Mouse (Mus musculus) midbrain, embryonic 16.5 days (tissue): ENCODE results near the gene Mfsd4b1. TPM values are rescaled to one million over a fixed set of nuclear protein-coding genes. Genes with fewer than 3 reads are reported as not detected.
"Not testable (repeated sequence)": the region's sequence is repeated elsewhere in the genome, so short reads cannot be mapped to it uniquely, and the experiment has no call there.

Experiments
- ATAC-seq: fragments of 200-750 bp; cut with Nextera tagmentation; 2 replicates; pipeline ENCODE4 v1.8.0; 2017; ENCODE audit warnings: moderate TSS enrichment
- H3K27ac ChIP-seq: fragments of 300-500 bp; sonication (generic); 2 replicates; pipeline ENCODE4 v1.5.1; 2014; ENCODE audit warnings: mild to moderate bottlenecking, low read length, mixed read lengths
- H3K27me3 ChIP-seq: fragments of 300-500 bp; sonication (generic); 2 replicates; pipeline ENCODE4 v1.6.1; 2014; ENCODE audit warnings: low read depth, low read length, mixed read lengths; ENCODE audit not compliant: control insufficient read depth, insufficient read depth
- H3K36me3 ChIP-seq: fragments of 300-500 bp; sonication (generic); 2 replicates; pipeline ENCODE4 v1.6.1; 2014; ENCODE audit warnings: mild to moderate bottlenecking, low read length, moderate library complexity, mixed read lengths; ENCODE audit not compliant: control insufficient read depth, insufficient read depth
- H3K4me1 ChIP-seq: fragments of 300-500 bp; sonication (generic); 2 replicates; pipeline ENCODE4 v1.6.1; 2014; ENCODE audit warnings: mild to moderate bottlenecking, low read length, mixed read lengths; ENCODE audit not compliant: control insufficient read depth, insufficient read depth
- H3K4me2 ChIP-seq: fragments of 300-500 bp; sonication (generic); 2 replicates; pipeline ENCODE4 v1.6.1; 2014; ENCODE audit warnings: mild to moderate bottlenecking, low read length, mixed read lengths
- H3K4me3 ChIP-seq: fragments of 300-500 bp; sonication (generic); 2 replicates; pipeline ENCODE4 v1.5.1; 2014; ENCODE audit warnings: low read depth, mild to moderate bottlenecking, low read length, moderate library complexity, mixed read lengths
- H3K9ac ChIP-seq: fragments of 300-500 bp; sonication (generic); 2 replicates; pipeline ENCODE4 v1.6.1; 2014; ENCODE audit warnings: low read depth, low read length, mixed read lengths
- H3K9me3 ChIP-seq: fragments of 300-500 bp; sonication (generic); replicated peaks from 2 replicates; pipeline ENCODE4 v1.6.1; 2014; ENCODE audit warnings: mild to moderate bottlenecking, low read length, mixed read lengths; ENCODE audit not compliant: control insufficient read depth, poor library complexity, severe bottlenecking
- WGBS: fragments of 180-500 bp; shearing (Covaris S2); extraction: QIAGEN DNeasy Blood & Tissue Kit; methylation state at CpG from one replicate; pipeline ENCODE4 v1.1.7; 2014; 5-methylcytosine and 5-hydroxymethylcytosine counted together
- polyA plus RNA-seq: library from polyadenylated mRNA; unstranded; fragments of >200 nt; fragmentation: Nextera tagmentation; extraction: Ambion mirVana; gene quantifications from 2 replicates; pipeline ENCODE4 v1.2.1, GENCODE M21; 2015

Gene Mfsd4b1
- polyA plus RNA-seq, 1 experiment from 2014 or later: 0.72 TPM

DNA sequence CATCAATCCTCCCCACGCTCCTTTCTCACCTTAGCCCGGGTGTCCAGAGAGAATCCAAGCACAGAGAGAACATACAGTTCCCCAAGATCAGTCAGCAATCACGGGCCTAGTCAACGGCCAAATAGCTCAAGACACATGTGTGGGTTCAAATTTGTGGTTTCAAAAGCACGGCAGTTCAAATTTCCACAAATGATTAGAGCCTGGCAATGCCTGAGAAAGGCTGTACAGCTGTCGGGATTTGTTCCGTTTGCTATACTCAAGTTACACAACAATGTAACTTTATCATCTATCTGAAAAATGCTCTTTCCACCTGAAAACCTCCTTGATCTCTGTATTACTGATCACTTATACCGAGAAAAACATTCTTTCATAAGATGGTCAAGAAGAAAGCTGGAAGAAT is 492 bp upstream of the Mfsd4b1 start:
- peak overlapping the region; percentile 8; the same call in 1 of the 2 replicates for H3K9ac ChIP-seq
- H3K9me3 ChIP-seq: no peaks in the 10 kb centered on the region; the same call in 1 of the 2 replicates
- H3K27me3 ChIP-seq: peaks cover 4% of the 10 kb centered on the region
- no peak for ATAC-seq
- WGBS: 64% methylated on average over 8 of the region's 8 CpGs
- H3K4me1 ChIP-seq: peaks cover 10% of the 10 kb centered on the region
- H3K36me3 ChIP-seq: no peaks in the 10 kb centered on the region
- H3K27ac ChIP-seq: peak overlapping the region; percentile 93
- peak overlapping the region; percentile 71 for H3K4me3 ChIP-seq
- H3K4me2 ChIP-seq: peak overlapping the region; percentile 86

DNA sequence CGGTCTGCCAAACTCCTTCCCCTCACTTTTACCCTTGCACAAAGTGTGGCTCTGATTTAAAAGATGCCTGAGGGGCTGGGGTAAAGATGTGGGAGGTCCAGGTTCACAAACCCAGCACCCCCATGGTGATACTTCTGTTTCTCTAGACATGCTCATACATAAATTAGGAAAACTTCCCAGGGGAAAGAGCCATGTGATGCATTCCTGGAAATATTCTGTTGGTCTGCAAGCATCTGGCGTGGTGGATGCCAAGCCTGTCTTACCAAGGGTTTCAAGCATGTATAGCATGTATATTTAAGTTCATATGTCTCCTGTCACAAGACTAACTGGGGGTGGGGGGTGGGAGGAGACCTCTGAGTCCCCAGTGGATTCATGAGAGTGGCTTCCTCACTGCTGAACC is 4.7 kb downstream of the Mfsd4b1 start:
- no peak overlapping the region for H3K4me3 ChIP-seq
- peaks cover 7% of the 10 kb centered on the region for H3K4me1 ChIP-seq
- H3K27ac ChIP-seq: no peak overlapping the region
- no peaks in the 10 kb centered on the region for H3K9me3 ChIP-seq
- no peaks in the 10 kb centered on the region for H3K36me3 ChIP-seq
- no peak for ATAC-seq
- H3K9ac ChIP-seq: no peak overlapping the region
- H3K4me2 ChIP-seq: no peak overlapping the region
- H3K27me3 ChIP-seq: peaks cover 4% of the 10 kb centered on the region
- 72% methylated on average over 2 of the region's 2 CpGs for WGBS

DNA sequence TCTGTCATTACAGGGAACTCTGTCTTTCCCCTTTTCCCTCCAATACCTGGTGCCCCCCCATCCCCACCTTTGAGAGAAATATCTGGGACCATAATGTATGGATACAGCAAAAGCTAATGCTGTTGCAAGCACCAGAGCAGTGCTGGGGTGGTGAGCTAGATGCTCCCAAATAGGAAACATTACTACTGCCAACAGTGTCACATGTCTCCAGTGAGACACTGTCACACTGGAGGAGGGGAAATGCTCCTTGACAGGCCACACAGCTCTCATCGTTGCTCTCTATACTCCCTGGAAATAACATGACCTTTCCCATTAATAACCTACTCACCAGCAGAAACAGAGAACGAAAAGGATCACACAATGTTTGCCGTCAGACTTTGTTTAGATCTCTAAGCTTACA is 5.6 kb downstream of the Mfsd4b1 start:
- no peaks in the 10 kb centered on the region for H3K9me3 ChIP-seq
- WGBS: 70% methylated on average over 3 of the region's 3 CpGs
- no peak overlapping the region for H3K9ac ChIP-seq
- no peak overlapping the region for H3K4me3 ChIP-seq
- no peak overlapping the region for H3K4me2 ChIP-seq
- H3K27me3 ChIP-seq: peaks cover 4% of the 10 kb centered on the region
- H3K36me3 ChIP-seq: no peaks in the 10 kb centered on the region
- peaks cover 5% of the 10 kb centered on the region; the same call in 1 of the 2 replicates for H3K4me1 ChIP-seq
- ATAC-seq: no peak
- no peak overlapping the region for H3K27ac ChIP-seq

DNA sequence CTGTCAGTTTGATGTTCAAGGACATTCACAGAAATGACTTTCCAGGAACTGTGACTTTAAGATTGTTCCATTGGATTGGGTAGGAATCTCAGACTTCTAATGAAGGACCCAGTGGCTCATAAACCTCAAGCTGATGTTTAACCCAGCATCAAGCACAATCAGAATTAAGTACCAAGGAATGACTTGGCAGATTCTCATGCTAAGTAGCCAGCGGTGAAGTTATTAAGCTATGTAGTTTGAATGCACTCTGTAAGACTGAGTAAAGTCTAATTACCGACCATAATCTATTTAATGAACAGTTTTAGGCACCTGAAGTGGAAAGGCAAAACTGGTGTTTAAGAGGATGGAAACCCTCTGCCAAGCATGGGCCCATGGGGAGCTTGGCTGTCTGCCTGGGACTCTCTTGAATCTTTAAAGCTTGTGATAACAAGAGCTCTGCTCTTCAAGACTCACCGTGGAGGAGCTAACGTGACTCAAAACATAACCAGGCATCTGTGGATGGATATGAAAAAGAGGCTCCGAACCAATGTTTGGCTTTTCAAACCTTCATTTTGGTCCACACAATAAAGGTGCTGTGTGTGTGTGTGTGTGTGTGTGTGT is 6.7 kb downstream of the Mfsd4b1 start:
- 78% methylated on average over 5 of the region's 5 CpGs for WGBS
- Histone ChIP-seq H3K27ac (no peak overlapping the region), H3K9me3 (no peaks in the 10 kb centered on the region), H3K4me3 (no peak overlapping the region), H3K27me3 (peaks cover 2% of the 10 kb centered on the region), H3K36me3 (no peaks in the 10 kb centered on the region), H3K4me2 (no peak overlapping the region), H3K9ac (no peak overlapping the region), H3K4me1 (no peaks in the 10 kb centered on the region)
- ATAC-seq: no peak

DNA sequence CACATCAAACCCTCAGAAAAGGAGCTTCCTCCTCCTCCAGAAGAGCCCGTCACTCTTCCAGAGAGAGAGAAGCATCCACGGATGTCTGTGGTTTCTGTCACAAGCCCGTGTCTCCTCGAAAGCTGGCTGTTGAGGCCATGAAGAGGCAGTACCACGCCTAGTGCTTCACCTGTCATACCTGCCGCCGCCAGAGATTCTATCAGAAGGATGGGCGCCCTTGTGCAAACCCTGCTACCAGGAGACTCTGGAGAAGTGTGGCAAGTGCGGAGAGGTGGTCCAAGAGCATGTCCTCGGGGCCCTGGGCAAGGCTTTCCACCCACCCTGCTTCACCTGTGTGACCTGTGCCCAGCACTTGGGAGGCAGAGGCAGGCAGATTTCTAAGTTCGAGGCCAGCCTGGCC is 15.5 kb downstream of the Mfsd4b1 start:
- H3K4me3 ChIP-seq: no peak overlapping the region
- no peaks in the 10 kb centered on the region for H3K4me1 ChIP-seq
- H3K27ac ChIP-seq: no peak overlapping the region

DNA sequence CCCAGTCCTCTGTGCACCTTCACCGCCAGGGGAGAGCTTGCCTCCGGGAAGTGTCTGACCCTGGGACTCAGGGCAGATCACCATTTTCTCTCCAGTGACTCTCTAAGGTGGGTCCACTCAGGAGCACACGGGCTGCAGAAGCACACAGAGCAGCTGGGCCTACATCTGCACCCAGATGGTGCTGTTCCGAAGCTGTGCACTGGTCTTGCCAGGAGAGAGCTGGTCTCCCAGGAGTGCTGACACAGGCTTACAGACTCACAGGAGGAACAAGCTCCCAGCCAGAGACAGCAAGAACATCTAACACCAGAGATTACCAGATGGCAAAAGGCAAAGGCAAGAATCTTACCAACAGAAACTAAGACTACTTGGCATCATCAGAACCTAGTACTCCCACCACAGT is 16.2 kb downstream of the Mfsd4b1 start:
- H3K27me3 ChIP-seq, H3K36me3 ChIP-seq, H3K4me1 ChIP-seq, ATAC-seq, H3K9ac ChIP-seq, H3K9me3 ChIP-seq, H3K4me2 ChIP-seq, H3K4me3 ChIP-seq, H3K27ac ChIP-seq: not testable (repeated sequence)
- WGBS: 77% methylated on average over 4 of the region's 4 CpGs

More for the DNA sequence above, 15.5 kb downstream of the Mfsd4b1 start:
- Histone ChIP-seq H3K9ac (no peak overlapping the region), H3K36me3 (no peaks in the 10 kb centered on the region), H3K9me3 (no peaks in the 10 kb centered on the region), H3K27me3 (no peaks in the 10 kb centered on the region), H3K4me2 (no peak overlapping the region)
- no peak for ATAC-seq
- 88% methylated on average over 11 of the region's 11 CpGs for WGBS

DNA sequence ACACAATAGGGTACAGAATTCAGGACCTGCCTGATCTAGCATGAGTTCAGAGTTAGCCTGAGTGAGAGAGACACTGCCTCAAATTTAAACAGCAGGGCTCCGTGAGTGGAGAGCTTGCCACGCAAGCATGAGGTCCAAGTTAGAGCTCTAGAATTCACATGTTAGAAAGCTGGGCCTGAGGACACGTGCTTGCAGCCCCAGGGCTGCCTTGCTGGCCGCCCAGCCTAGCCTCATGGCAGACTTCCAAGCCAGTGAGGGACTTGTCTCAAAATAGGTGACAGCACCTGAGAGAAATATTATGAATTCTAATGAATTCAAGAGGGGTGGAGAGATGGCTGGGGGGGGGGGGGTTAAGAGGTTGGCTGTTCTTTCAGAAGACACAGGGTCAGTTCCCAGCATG is 17.1 kb downstream of the Mfsd4b1 start:
- H3K36me3 ChIP-seq: no peaks in the 10 kb centered on the region
- H3K27ac ChIP-seq: no peak overlapping the region
- no peak for ATAC-seq
- H3K4me1 ChIP-seq: no peaks in the 10 kb centered on the region
- 91% methylated on average over 4 of the region's 4 CpGs for WGBS
- no peak overlapping the region for H3K4me2 ChIP-seq
- no peaks in the 10 kb centered on the region for H3K9me3 ChIP-seq
- H3K27me3 ChIP-seq: no peaks in the 10 kb centered on the region
- no peak overlapping the region for H3K4me3 ChIP-seq
- H3K9ac ChIP-seq: no peak overlapping the region

DNA sequence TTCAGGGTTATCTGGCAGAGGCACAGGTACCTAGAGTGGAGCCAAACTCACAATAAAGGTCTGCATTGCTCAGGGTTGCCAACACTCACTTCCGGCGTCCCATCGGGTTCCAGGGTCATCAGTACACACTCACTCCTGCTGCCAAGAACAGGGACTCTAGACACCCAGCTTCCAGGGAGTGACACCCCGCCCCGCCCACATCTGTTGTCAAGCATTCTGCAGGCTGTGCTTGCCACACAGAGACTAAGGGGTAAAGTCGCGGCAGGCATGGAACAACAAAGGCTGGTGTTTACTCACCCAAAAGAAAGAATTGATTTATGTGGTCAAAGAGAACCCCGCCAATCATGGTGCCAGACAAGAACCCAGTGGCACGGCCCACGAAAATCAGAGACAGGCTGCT is 18.1 kb downstream of the Mfsd4b1 start:
- H3K4me3 ChIP-seq: no peak overlapping the region
- no peaks in the 10 kb centered on the region for H3K9me3 ChIP-seq
- H3K36me3 ChIP-seq: no peaks in the 10 kb centered on the region
- H3K4me1 ChIP-seq: no peaks in the 10 kb centered on the region
- H3K9ac ChIP-seq: no peak overlapping the region
- no peak overlapping the region for H3K27ac ChIP-seq
- no peak overlapping the region for H3K4me2 ChIP-seq
- H3K27me3 ChIP-seq: no peaks in the 10 kb centered on the region
- ATAC-seq: no peak
- WGBS: 57% methylated on average over 10 of the region's 10 CpGs

DNA sequence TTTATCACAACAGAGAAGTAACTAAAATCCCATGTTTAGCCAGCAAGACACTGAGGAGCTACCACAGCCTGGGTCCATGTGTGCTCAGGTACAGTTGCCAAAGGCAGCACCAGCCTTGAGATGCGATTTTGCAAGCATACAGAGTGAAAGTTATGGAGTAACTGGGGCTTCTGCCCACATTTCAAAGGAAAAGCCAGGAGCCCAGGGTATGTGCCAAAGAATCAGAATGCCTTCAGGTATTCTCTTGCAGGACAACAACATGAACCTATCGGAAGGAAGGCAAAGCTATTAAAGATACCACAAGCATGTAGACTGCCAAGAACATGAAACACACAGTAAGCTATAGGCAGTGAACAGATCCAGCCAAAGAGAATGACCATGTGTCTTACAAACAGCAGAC is 24.3 kb downstream of the Mfsd4b1 start:
- no peak overlapping the region for H3K27ac ChIP-seq
- WGBS: 90% methylated on average over 2 of the region's 2 CpGs
- H3K9me3 ChIP-seq: no peaks in the 10 kb centered on the region
- H3K36me3 ChIP-seq: no peaks in the 10 kb centered on the region
- H3K4me3 ChIP-seq: no peak overlapping the region
- ATAC-seq: no peak
- no peaks in the 10 kb centered on the region for H3K27me3 ChIP-seq
- no peak overlapping the region for H3K4me2 ChIP-seq
- H3K9ac ChIP-seq: no peak overlapping the region
- no peaks in the 10 kb centered on the region for H3K4me1 ChIP-seq
